Mouse (Mus musculus) adrenal gland, postnatal 10 days (tissue): ENCODE results near the gene Upk3a. TPM values are rescaled to one million over a fixed set of nuclear protein-coding genes. Genes with fewer than 3 reads are reported as not detected.

Source experiments
- DNase-seq: peaks from one replicate; pipeline ENCODE4 v3.0.0; 2021; ENCODE audit warnings: mixed read lengths
- total RNA-seq, 2 experiments: library from RNA; stranded (reverse); gene quantifications; 2 replicates each; pipeline ENCODE4 v1.2.3; 2021

The Upk3a gene
- total RNA-seq, 2 experiments from 2014 or later: not detected

DNA sequence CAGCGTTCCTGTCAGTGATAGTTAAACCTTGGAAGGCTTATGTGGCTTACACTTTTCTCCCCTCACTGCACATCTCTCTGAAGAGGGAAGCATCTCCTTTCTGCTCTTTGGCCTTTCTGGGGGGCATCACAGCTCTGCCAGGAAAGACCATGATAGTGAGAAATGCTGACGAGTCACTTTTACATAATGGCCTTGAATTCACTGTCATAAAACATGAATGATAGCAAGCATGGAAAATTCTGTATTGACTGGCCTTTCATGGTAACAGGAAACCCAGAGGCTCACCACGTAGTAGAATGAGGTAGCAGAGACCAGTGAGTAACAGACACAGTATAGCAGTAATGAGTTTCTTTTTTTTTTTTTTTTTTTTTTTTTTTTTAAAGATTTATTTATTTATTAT lies 37.2 kb downstream of the Upk3a start:
- no peak for DNase-seq

- peak; percentile 46 for DNase-seq
Measured at GRCm38 (mm10) chr15:85055186-85055585, 38.2 kb downstream of the Upk3a start.

DNA sequence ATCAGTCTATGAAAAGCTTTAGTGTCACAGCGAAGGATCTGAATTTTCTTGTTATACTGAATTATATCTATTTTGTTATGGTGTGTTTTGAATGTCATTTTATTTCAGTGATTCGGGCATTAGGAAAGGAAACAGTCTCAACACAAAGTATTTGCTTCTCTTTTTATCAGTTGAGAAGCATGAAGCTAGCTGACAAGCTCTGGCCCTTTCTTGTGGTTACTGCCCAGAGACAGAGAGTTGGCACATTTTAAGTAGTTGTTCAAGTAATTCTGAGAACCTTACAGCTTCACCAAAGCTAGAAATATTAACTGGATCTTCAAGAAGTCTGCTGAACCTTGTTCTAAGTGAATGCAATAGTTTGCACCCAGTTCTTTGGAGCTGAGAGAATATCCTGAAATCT lies 46.5 kb downstream of the Upk3a start:
- no peak for DNase-seq

- peak; percentile 55 for DNase-seq
Measured at GRCm38 (mm10) chr15:85070561-85070960, 53.6 kb downstream of the Upk3a start.

Other genes with a start within 250 kb of the Upk3a start
- gene Phf21b, start 161.1 kb upstream of the Upk3a start, total RNA-seq: 1 to 10 TPM; 1.3 to 2.5 TPM
- under 1 TPM; 0.15 to 0.45 TPM for gene Gm29666, start 97.1 kb upstream of the Upk3a start, total RNA-seq
- gene Nup50, start 93.7 kb upstream of the Upk3a start, total RNA-seq: 10 to 100 TPM; 27.4 to 32.4 TPM
- 10 to 100 TPM; 38.6 to 47.8 TPM for gene 5031439G07Rik, start 28.6 kb upstream of the Upk3a start, total RNA-seq
- 10 to 100 TPM; 14.6 to 15.5 TPM for gene Fam118a, start 11.8 kb downstream of the Upk3a start, total RNA-seq
- under 1 TPM; 0.27 to 0.33 TPM for gene Smc1b, start 114.8 kb downstream of the Upk3a start, total RNA-seq
- not detected for gene Ribc2, start 114.9 kb downstream of the Upk3a start, total RNA-seq
- gene Fbln1, start 188.8 kb downstream of the Upk3a start, total RNA-seq: 10 to 100 TPM; 44.1 to 46.3 TPM